Mouse (Mus musculus): Measurements from ENCODE around the gene Nup85. TPM values are rescaled to one million over a fixed set of nuclear protein-coding genes. Genes with fewer than 3 reads are reported as not detected.
"Not testable (repeated sequence)": the region's sequence is repeated elsewhere in the genome, so short reads cannot be mapped to it uniquely, and the experiment has no call there.

The Nup85 gene
- 168 and 172 TPM in 2 replicates for polyA plus RNA-seq (2016; fragmentation: Nextera tagmentation; extraction: Ambion mirVana)

- H3K4me2 ChIP-seq (replicated peaks) = peak within 1 kb of the TSS; percentile 86
- no peaks in the 10 kb centered on the region for H3K9me3 ChIP-seq
- peak; percentile 91 for ATAC-seq (ENCODE audit: low FRiP score, low read depth)
Observed at GRCm38 (mm10) chr11:115564064-115564809, at the start of gene Nup85. TSS of gene Nup85 (plus strand) at chr11:115564434.

GRCm38 (mm10) chr11:115515021-115515420 lies 49.2 kb upstream of the Nup85 start:
- H3K36me3 ChIP-seq = no peaks in the 10 kb centered on the region
- no peak overlapping the region for H3K27ac ChIP-seq (replicated peaks)
- H3K9me3 ChIP-seq = no peaks in the 10 kb centered on the region
- no peak overlapping the region for H3K4me3 ChIP-seq
- no peak overlapping the region for H3K4me2 ChIP-seq (replicated peaks)
- peaks cover 24% of the 10 kb centered on the region for H3K4me1 ChIP-seq
- 79% methylated on average over 6 of the region's 6 CpGs for WGBS
- ATAC-seq (ENCODE audit: low FRiP score, low read depth) = no peak
- no peaks in the 10 kb centered on the region for H3K27me3 ChIP-seq
- H3K9ac ChIP-seq (replicated peaks) = no peak overlapping the region

More at GRCm38 (mm10) chr11:115564064-115564809, at the start of gene Nup85:
- Histone ChIP-seq H3K9ac (replicated peaks) (peak within 1 kb of the TSS; percentile 83), H3K27ac (replicated peaks) (peak within 1 kb of the TSS; percentile 78), H3K27me3 (no peaks in the 10 kb centered on the region), H3K4me1 (peaks cover 13% of the 10 kb centered on the region), H3K4me3 (peak within 1 kb of the TSS; percentile 88), H3K36me3 (peaks cover 31% of the 10 kb centered on the region)
- under 1% methylated on average over 42 of the region's 42 CpGs for WGBS

DNA sequence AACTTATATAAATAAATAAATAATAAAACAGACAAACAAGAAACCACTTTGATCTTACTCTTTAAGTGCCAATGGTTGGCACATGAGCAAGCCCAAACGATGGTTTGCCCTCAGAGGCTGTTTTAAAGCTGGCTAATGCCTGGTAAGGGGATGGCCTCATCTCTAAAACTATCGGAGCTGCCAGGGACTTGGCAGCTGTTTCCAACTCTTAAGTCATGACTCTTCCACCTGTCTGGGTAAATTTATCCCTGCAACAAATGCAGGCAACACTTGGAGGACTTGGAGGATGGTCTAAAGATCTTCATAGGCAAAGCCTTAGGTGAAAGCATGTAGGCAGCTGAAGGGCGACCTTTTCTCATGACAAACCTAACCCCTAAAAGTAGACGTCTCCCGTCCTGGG lies 47.3 kb upstream of the Nup85 start:
- no peaks in the 10 kb centered on the region for H3K27me3 ChIP-seq
- no peak overlapping the region for H3K4me3 ChIP-seq
- no peak overlapping the region for H3K4me2 ChIP-seq (replicated peaks)
- peaks cover 5% of the 10 kb centered on the region for H3K4me1 ChIP-seq
- no peaks in the 10 kb centered on the region for H3K9me3 ChIP-seq
- no peak for ATAC-seq (ENCODE audit: low FRiP score, low read depth)
- no peak overlapping the region for H3K27ac ChIP-seq (replicated peaks)
- no peak overlapping the region for H3K9ac ChIP-seq (replicated peaks)
- WGBS = 85% methylated on average over 5 of the region's 5 CpGs
- peaks cover 6% of the 10 kb centered on the region for H3K36me3 ChIP-seq

GRCm38 (mm10) chr11:115518693-115519092 lies 45.5 kb upstream of the Nup85 start:
- H3K4me3 ChIP-seq = no peak overlapping the region
- no peak overlapping the region for H3K9ac ChIP-seq (replicated peaks)
- H3K27me3 ChIP-seq = no peaks in the 10 kb centered on the region
- H3K4me1 ChIP-seq = peaks cover 4% of the 10 kb centered on the region; the same call in 1 of the 2 replicates
- H3K36me3 ChIP-seq = peaks cover 16% of the 10 kb centered on the region
- no peak overlapping the region for H3K4me2 ChIP-seq (replicated peaks)
- 79% methylated on average over 9 of the region's 9 CpGs for WGBS
- ATAC-seq (ENCODE audit: low FRiP score, low read depth) = no peak
- H3K27ac ChIP-seq (replicated peaks) = no peak overlapping the region
- H3K9me3 ChIP-seq = no peaks in the 10 kb centered on the region

- H3K36me3 ChIP-seq = peaks cover 25% of the 10 kb centered on the region
- H3K27me3 ChIP-seq = no peaks in the 10 kb centered on the region
- no peak overlapping the region for H3K9ac ChIP-seq (replicated peaks)
- ATAC-seq (ENCODE audit: low FRiP score, low read depth) = no peak
- H3K4me3 ChIP-seq = no peak overlapping the region
- peaks cover 4% of the 10 kb centered on the region; the same call in 1 of the 2 replicates for H3K4me1 ChIP-seq
- H3K4me2 ChIP-seq (replicated peaks) = no peak overlapping the region
- no peak overlapping the region for H3K27ac ChIP-seq (replicated peaks)
- no peaks in the 10 kb centered on the region for H3K9me3 ChIP-seq
- WGBS = 92% methylated on average over 3 of the region's 3 CpGs
Observed at GRCm38 (mm10) chr11:115519581-115519980, 44.7 kb upstream of the Nup85 start.

GRCm38 (mm10) chr11:115520218-115520617 lies 44.0 kb upstream of the Nup85 start:
- no peak overlapping the region for H3K9ac ChIP-seq (replicated peaks)
- H3K27me3 ChIP-seq = no peaks in the 10 kb centered on the region
- H3K4me3 ChIP-seq = no peak overlapping the region
- WGBS = 66% methylated on average over 2 of the region's 2 CpGs
- no peaks in the 10 kb centered on the region for H3K9me3 ChIP-seq
- no peak for ATAC-seq (ENCODE audit: low FRiP score, low read depth)
- 0 out of 2 replicates have a peak, but pooled peaks cover under 1% of the 10 kb centered on the region for H3K4me1 ChIP-seq
- no peak overlapping the region for H3K4me2 ChIP-seq (replicated peaks)
- H3K27ac ChIP-seq (replicated peaks) = no peak overlapping the region
- peaks cover 31% of the 10 kb centered on the region for H3K36me3 ChIP-seq

DNA sequence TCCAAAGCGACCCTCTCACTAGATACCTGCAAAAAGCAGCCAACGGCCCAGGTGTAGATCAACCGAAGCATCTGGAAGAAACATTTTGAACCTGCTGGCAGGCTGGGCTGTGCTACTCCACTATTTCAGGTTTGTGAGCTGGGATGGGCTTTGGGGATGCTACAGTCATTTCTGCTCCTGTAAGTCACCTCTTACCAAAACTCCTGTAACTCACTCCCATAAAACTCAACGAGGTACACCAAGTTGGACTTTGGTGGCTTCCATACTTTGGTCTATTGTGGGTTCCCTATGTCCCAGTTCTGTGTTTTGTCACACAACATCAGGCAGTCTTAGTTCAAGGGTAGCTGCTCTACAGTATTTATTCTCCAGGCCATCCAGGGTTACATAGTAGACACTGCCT lies 43.2 kb upstream of the Nup85 start:
- no peak overlapping the region for H3K9ac ChIP-seq (replicated peaks)
- no peaks in the 10 kb centered on the region for H3K9me3 ChIP-seq
- WGBS = 87% methylated on average over 4 of the region's 4 CpGs
- no peak overlapping the region for H3K4me3 ChIP-seq
- H3K27me3 ChIP-seq = no peaks in the 10 kb centered on the region
- no peak overlapping the region for H3K4me2 ChIP-seq (replicated peaks)
- no peak overlapping the region for H3K27ac ChIP-seq (replicated peaks)
- ATAC-seq (ENCODE audit: low FRiP score, low read depth) = no peak
- H3K36me3 ChIP-seq = peaks cover 39% of the 10 kb centered on the region
- no peaks in the 10 kb centered on the region for H3K4me1 ChIP-seq

DNA sequence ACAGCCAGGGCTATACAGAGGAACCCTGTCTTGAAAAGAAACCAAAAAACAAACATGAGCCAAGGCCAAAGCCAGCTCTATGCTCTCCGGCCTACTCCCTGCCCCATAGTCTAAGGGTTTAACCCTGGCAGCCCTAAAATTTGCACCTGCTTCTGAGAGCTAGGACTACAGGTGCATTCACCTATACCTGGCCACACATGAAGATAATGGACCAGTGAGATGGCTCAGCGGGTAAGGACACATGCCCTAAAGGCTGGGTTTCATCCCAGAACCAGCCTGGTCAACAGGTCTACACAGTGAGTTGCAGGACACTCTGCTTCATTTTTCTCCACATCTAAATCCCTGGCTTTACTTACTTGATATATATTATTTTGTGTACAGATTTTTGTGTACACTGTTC lies 42.0 kb upstream of the Nup85 start:
- Histone ChIP-seq H3K4me3 (no peak overlapping the region), H3K27me3 (no peaks in the 10 kb centered on the region), H3K36me3 (peaks cover 51% of the 10 kb centered on the region), H3K9ac (replicated peaks) (no peak overlapping the region), H3K27ac (replicated peaks) (no peak overlapping the region), H3K4me2 (replicated peaks) (no peak overlapping the region), H3K9me3 (no peaks in the 10 kb centered on the region), H3K4me1 (no peaks in the 10 kb centered on the region)
- no peak for ATAC-seq (ENCODE audit: low FRiP score, low read depth)
- 93% methylated on average over 2 of the region's 2 CpGs for WGBS

GRCm38 (mm10) chr11:115522703-115523102 lies 41.5 kb upstream of the Nup85 start:
- Histone ChIP-seq H3K27ac (replicated peaks) (no peak overlapping the region), H3K4me1 (no peaks in the 10 kb centered on the region), H3K9ac (replicated peaks) (no peak overlapping the region), H3K36me3 (peaks cover 55% of the 10 kb centered on the region), H3K27me3 (no peaks in the 10 kb centered on the region), H3K9me3 (no peaks in the 10 kb centered on the region), H3K4me3 (no peak overlapping the region), H3K4me2 (replicated peaks) (no peak overlapping the region)
- 89% methylated on average over 2 of the region's 2 CpGs for WGBS
- ATAC-seq (ENCODE audit: low FRiP score, low read depth) = no peak

DNA sequence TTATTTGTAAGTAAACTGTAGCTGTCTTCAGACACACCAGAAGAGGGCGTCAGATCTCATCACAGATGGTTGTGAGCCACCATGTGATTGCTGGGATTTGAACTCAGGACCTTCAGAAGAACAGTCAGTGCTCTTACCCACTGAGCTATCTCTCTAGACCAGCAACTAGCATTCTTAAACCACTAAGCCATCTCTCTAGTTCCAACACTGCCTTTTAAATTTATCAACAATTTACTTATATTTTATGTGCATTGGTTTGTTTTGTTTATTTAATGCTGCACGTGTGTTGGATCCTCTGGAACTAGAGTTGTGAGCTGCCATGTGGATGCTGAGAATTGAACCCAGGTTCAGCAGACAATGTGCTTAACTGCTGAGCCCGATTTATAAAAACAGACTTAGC lies 37.8 kb upstream of the Nup85 start:
- not testable (repeated sequence) for H3K9me3 ChIP-seq; H3K9ac ChIP-seq (replicated peaks); H3K4me1 ChIP-seq; H3K27me3 ChIP-seq; H3K4me3 ChIP-seq; H3K4me2 ChIP-seq (replicated peaks); ATAC-seq (ENCODE audit: low FRiP score, low read depth); H3K27ac ChIP-seq (replicated peaks)
- H3K36me3 ChIP-seq = peaks cover 79% of the 10 kb centered on the region
- WGBS = 89% methylated on average over 3 of the region's 3 CpGs

DNA sequence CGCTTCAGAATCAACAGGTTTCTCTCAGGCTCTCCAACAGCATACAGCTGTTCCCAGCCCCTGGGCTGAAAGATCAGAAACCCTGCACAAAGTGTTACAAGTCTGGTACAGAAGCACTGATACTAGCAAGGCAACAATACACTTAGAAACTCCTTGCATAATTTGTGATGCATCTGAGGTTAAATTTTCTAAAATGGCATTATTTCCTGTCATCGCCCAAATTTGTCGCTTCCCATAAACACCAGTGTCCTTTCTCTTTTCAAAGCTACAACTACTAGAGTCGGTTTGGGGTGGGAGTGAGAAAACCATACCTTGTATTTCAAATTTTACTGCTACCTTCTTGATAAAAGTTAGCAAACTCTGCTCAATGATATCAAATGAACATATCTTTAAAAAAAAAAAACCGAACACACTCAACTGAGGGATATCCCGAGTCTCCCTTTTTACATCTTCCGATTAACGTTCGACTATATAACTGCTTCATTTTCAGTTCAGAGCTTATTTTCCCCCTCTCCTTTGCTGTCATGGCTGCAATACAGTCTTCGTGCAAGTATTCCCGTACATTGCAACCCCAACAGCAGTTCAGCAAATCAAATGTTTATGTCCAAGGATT lies 29.4 kb upstream of the Nup85 start:
- no peak for ATAC-seq (ENCODE audit: low FRiP score, low read depth)
- Histone ChIP-seq H3K4me2 (replicated peaks) (peak overlapping the region; percentile 69), H3K4me1 (peaks cover 17% of the 10 kb centered on the region), H3K9ac (replicated peaks) (peak overlapping the region; percentile 90), H3K27me3 (no peaks in the 10 kb centered on the region), H3K4me3 (peak overlapping the region; percentile 77), H3K9me3 (no peaks in the 10 kb centered on the region), H3K27ac (replicated peaks) (peak overlapping the region; percentile 100), H3K36me3 (peaks cover 34% of the 10 kb centered on the region)
- 6% methylated on average over 11 of the region's 11 CpGs for WGBS

DNA sequence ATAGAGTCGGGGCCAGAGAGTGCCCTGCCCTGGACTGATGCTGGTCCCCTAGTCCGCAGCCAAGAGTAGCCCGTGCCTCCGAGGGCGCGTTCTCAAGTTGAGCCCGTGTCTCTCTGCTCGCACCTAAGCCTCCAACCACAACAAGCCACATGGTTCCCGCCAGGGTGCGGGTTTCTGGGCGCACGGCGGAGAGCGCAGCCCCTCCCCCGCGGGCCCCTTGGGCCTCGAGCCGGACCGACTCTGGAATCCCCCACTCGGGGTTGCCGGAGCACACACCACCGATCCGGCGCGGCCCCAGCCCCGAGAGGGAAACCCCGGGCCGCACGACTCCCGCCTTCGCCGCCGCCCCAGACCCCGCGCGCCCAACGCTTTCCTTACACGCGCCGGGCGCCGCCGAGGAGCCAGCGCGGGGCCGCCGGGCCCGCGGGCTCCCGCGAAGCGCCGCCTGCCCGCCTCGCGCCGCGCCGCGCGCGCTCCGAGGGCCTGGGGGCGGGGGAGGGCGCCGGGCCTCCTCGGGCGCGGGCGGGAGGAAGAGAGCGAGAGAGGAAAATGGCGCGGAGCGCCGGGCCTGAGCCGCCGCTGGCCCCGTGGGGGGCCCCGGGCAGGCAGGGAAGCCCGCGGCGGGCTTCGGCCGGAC lies 28.7 kb upstream of the Nup85 start:
- ATAC-seq (ENCODE audit: low FRiP score, low read depth) = peak; percentile 71
- under 1% methylated on average over 53 of the region's 84 CpGs for WGBS
- H3K9ac ChIP-seq (replicated peaks) = peak overlapping the region; percentile 90
- peaks cover 17% of the 10 kb centered on the region for H3K4me1 ChIP-seq
- H3K4me3 ChIP-seq = peak overlapping the region; percentile 77
- peak overlapping the region; percentile 69 for H3K4me2 ChIP-seq (replicated peaks)
- no peaks in the 10 kb centered on the region for H3K9me3 ChIP-seq
- peaks cover 28% of the 10 kb centered on the region for H3K36me3 ChIP-seq
- peak overlapping the region; percentile 100 for H3K27ac ChIP-seq (replicated peaks)
- H3K27me3 ChIP-seq = no peaks in the 10 kb centered on the region
